Mouse (Mus musculus): ENCODE results near the gene Epha8. TPM values are rescaled to one million over a fixed set of nuclear protein-coding genes. Genes with fewer than 3 reads are reported as not detected.

The Epha8 gene
- polyA plus RNA-seq, 1 experiment: 0.38 TPM

- no peaks in the 10 kb centered on the region for H3K36me3 ChIP-seq (ENCODE audit: control insufficient read depth, insufficient read depth, low read length)
- H3K27me3 ChIP-seq (ENCODE audit: control insufficient read depth, insufficient read depth, low read length): no peaks in the 10 kb centered on the region
- no peak for TF ChIP-seq POLR2A (IDR thresholded peaks at IDR 0.05; ENCODE audit: control insufficient read depth, extremely low read depth, insufficient read depth, low read length, poor library complexity)
- no peak for TF ChIP-seq CTCF (IDR thresholded peaks at IDR 0.05; ENCODE audit: borderline replicate concordance, control insufficient read depth, extremely low read depth, insufficient read depth, low read length, poor library complexity)
- no peak for DNase-seq
- H3K4me1 ChIP-seq (replicated peaks; ENCODE audit: control insufficient read depth, insufficient read depth, low read length): no peaks in the 10 kb centered on the region
- WGBS: 80% methylated on average over 8 of the region's 8 CpGs
- H3K4me3 ChIP-seq (ENCODE audit: control insufficient read depth, insufficient read depth, low read length): no peak overlapping the region
- no peak overlapping the region for H3K27ac ChIP-seq (ENCODE audit: control insufficient read depth, insufficient read depth, low read length)
These were observed 26.1 kb downstream of the Epha8 start for GRCm38 (mm10) chr4:136930474-136930873.

GRCm38 (mm10) chr4:136928928-136929327 lies 27.7 kb downstream of the Epha8 start:
- Histone ChIP-seq H3K4me1 (replicated peaks; ENCODE audit: control insufficient read depth, insufficient read depth, low read length) (no peaks in the 10 kb centered on the region), H3K36me3 (ENCODE audit: control insufficient read depth, insufficient read depth, low read length) (no peaks in the 10 kb centered on the region), H3K27ac (ENCODE audit: control insufficient read depth, insufficient read depth, low read length) (no peak overlapping the region), H3K4me3 (ENCODE audit: control insufficient read depth, insufficient read depth, low read length) (no peak overlapping the region), H3K27me3 (ENCODE audit: control insufficient read depth, insufficient read depth, low read length) (no peaks in the 10 kb centered on the region)
- DNase-seq: peak; percentile 12
- TF ChIP-seq CTCF (IDR thresholded peaks at IDR 0.05; ENCODE audit: borderline replicate concordance, control insufficient read depth, extremely low read depth, insufficient read depth, low read length, poor library complexity): no peak
- no peak for TF ChIP-seq POLR2A (IDR thresholded peaks at IDR 0.05; ENCODE audit: control insufficient read depth, extremely low read depth, insufficient read depth, low read length, poor library complexity)
- 14% methylated on average over 5 of the region's 5 CpGs for WGBS

- no peak for TF ChIP-seq CTCF (IDR thresholded peaks at IDR 0.05; ENCODE audit: borderline replicate concordance, control insufficient read depth, extremely low read depth, insufficient read depth, low read length, poor library complexity)
- no peak for TF ChIP-seq POLR2A (IDR thresholded peaks at IDR 0.05; ENCODE audit: control insufficient read depth, extremely low read depth, insufficient read depth, low read length, poor library complexity)
- no peak for DNase-seq
- Histone ChIP-seq H3K27me3 (ENCODE audit: control insufficient read depth, insufficient read depth, low read length) (no peaks in the 10 kb centered on the region), H3K4me3 (ENCODE audit: control insufficient read depth, insufficient read depth, low read length) (no peak overlapping the region), H3K4me1 (replicated peaks; ENCODE audit: control insufficient read depth, insufficient read depth, low read length) (no peaks in the 10 kb centered on the region), H3K36me3 (ENCODE audit: control insufficient read depth, insufficient read depth, low read length) (no peaks in the 10 kb centered on the region), H3K27ac (ENCODE audit: control insufficient read depth, insufficient read depth, low read length) (no peak overlapping the region)
- WGBS: 38% methylated on average over 15 of the region's 15 CpGs
These were observed 30.8 kb downstream of the Epha8 start for GRCm38 (mm10) chr4:136925804-136926203.

GRCm38 (mm10) chr4:136924529-136924928 lies 32.1 kb downstream of the Epha8 start:
- H3K4me3 ChIP-seq (ENCODE audit: control insufficient read depth, insufficient read depth, low read length): no peak overlapping the region
- no peaks in the 10 kb centered on the region for H3K4me1 ChIP-seq (replicated peaks; ENCODE audit: control insufficient read depth, insufficient read depth, low read length)
- TF ChIP-seq CTCF (IDR thresholded peaks at IDR 0.05; ENCODE audit: borderline replicate concordance, control insufficient read depth, extremely low read depth, insufficient read depth, low read length, poor library complexity): no peak
- TF ChIP-seq POLR2A (IDR thresholded peaks at IDR 0.05; ENCODE audit: control insufficient read depth, extremely low read depth, insufficient read depth, low read length, poor library complexity): no peak
- H3K36me3 ChIP-seq (ENCODE audit: control insufficient read depth, insufficient read depth, low read length): no peaks in the 10 kb centered on the region
- WGBS: 7% methylated on average over 6 of the region's 6 CpGs
- peak; percentile 47 for DNase-seq
- H3K27ac ChIP-seq (ENCODE audit: control insufficient read depth, insufficient read depth, low read length): no peak overlapping the region
- H3K27me3 ChIP-seq (ENCODE audit: control insufficient read depth, insufficient read depth, low read length): no peaks in the 10 kb centered on the region

- no peak for DNase-seq
- WGBS: 76% methylated on average over 3 of the region's 3 CpGs
- Histone ChIP-seq H3K4me3 (ENCODE audit: control insufficient read depth, insufficient read depth, low read length) (no peak overlapping the region), H3K36me3 (ENCODE audit: control insufficient read depth, insufficient read depth, low read length) (no peaks in the 10 kb centered on the region), H3K27me3 (ENCODE audit: control insufficient read depth, insufficient read depth, low read length) (no peaks in the 10 kb centered on the region), H3K27ac (ENCODE audit: control insufficient read depth, insufficient read depth, low read length) (no peak overlapping the region), H3K4me1 (replicated peaks; ENCODE audit: control insufficient read depth, insufficient read depth, low read length) (no peaks in the 10 kb centered on the region)
- TF ChIP-seq CTCF (IDR thresholded peaks at IDR 0.05; ENCODE audit: borderline replicate concordance, control insufficient read depth, extremely low read depth, insufficient read depth, low read length, poor library complexity) (no peak), POLR2A (IDR thresholded peaks at IDR 0.05; ENCODE audit: control insufficient read depth, extremely low read depth, insufficient read depth, low read length, poor library complexity) (no peak)
These were observed 37.1 kb downstream of the Epha8 start for GRCm38 (mm10) chr4:136919526-136919925.

GRCm38 (mm10) chr4:136918834-136919233 lies 37.8 kb downstream of the Epha8 start:
- TF ChIP-seq CTCF (IDR thresholded peaks at IDR 0.05; ENCODE audit: borderline replicate concordance, control insufficient read depth, extremely low read depth, insufficient read depth, low read length, poor library complexity) (no peak), POLR2A (IDR thresholded peaks at IDR 0.05; ENCODE audit: control insufficient read depth, extremely low read depth, insufficient read depth, low read length, poor library complexity) (no peak)
- 89% methylated on average over 8 of the region's 8 CpGs for WGBS
- Histone ChIP-seq H3K4me1 (replicated peaks; ENCODE audit: control insufficient read depth, insufficient read depth, low read length) (no peaks in the 10 kb centered on the region), H3K4me3 (ENCODE audit: control insufficient read depth, insufficient read depth, low read length) (no peak overlapping the region), H3K36me3 (ENCODE audit: control insufficient read depth, insufficient read depth, low read length) (no peaks in the 10 kb centered on the region), H3K27me3 (ENCODE audit: control insufficient read depth, insufficient read depth, low read length) (no peaks in the 10 kb centered on the region), H3K27ac (ENCODE audit: control insufficient read depth, insufficient read depth, low read length) (no peak overlapping the region)
- no peak for DNase-seq

GRCm38 (mm10) chr4:136917165-136917524 lies 39.5 kb downstream of the Epha8 start:
- 53% methylated on average over 7 of the region's 7 CpGs for WGBS
- Histone ChIP-seq H3K27me3 (ENCODE audit: control insufficient read depth, insufficient read depth, low read length) (no peaks in the 10 kb centered on the region), H3K4me3 (ENCODE audit: control insufficient read depth, insufficient read depth, low read length) (no peak overlapping the region), H3K27ac (ENCODE audit: control insufficient read depth, insufficient read depth, low read length) (no peak overlapping the region), H3K4me1 (replicated peaks; ENCODE audit: control insufficient read depth, insufficient read depth, low read length) (no peaks in the 10 kb centered on the region), H3K36me3 (ENCODE audit: control insufficient read depth, insufficient read depth, low read length) (no peaks in the 10 kb centered on the region)
- no peak for DNase-seq
- no peak for TF ChIP-seq CTCF (IDR thresholded peaks at IDR 0.05; ENCODE audit: borderline replicate concordance, control insufficient read depth, extremely low read depth, insufficient read depth, low read length, poor library complexity)
- no peak for TF ChIP-seq POLR2A (IDR thresholded peaks at IDR 0.05; ENCODE audit: control insufficient read depth, extremely low read depth, insufficient read depth, low read length, poor library complexity)

Data from thymus, adult 2 months (tissue).